Mouse (Mus musculus) inflammation-experienced regulatory T-cells, adult 6 months (primary cell): ENCODE measurements around the gene Ubac2. TPM values are rescaled to one million over a fixed set of nuclear protein-coding genes. Genes with fewer than 3 reads are reported as not detected.

Experiments
- ATAC-seq: one replicate; pipeline ENCODE4 v1.8.0; 2017
- polyA plus RNA-seq, 3 experiments: library from polyadenylated mRNA; unstranded; fragments of 100-300 nt; shearing (Covaris generic); gene quantifications; one replicate each; pipeline ENCODE4 v1.2.1; 2017

The Ubac2 gene
- polyA plus RNA-seq, 3 experiments from 2014 or later = 47.9 to 88.3 (median 78.9) TPM

GRCm38 (mm10) chr14:122010301-122010700 lies 131.9 kb downstream of the Ubac2 start:
- no peak for ATAC-seq

DNA sequence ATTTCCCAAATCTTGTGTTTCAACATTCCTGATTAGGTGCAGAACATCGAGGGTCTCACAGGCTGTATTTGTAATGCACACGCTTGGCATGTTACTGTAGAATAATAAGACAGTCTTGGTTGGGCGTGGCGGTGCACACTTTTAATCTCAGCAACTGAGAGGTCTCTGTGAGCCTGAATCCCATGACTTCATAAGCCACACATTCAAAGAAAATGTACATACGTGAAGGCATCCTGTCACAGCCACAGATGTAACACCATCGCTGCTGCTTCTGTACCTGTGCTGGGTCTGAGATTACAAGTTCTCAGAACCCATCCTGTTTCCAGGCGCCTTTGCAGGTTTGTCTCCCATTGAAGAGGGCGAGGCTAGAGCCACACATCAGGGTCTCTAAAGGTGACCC lies 133.3 kb downstream of the Ubac2 start:
- ATAC-seq = peak; percentile 37

GRCm38 (mm10) chr14:122012193-122012592 lies 133.8 kb downstream of the Ubac2 start:
- peak; percentile 13 for ATAC-seq

DNA sequence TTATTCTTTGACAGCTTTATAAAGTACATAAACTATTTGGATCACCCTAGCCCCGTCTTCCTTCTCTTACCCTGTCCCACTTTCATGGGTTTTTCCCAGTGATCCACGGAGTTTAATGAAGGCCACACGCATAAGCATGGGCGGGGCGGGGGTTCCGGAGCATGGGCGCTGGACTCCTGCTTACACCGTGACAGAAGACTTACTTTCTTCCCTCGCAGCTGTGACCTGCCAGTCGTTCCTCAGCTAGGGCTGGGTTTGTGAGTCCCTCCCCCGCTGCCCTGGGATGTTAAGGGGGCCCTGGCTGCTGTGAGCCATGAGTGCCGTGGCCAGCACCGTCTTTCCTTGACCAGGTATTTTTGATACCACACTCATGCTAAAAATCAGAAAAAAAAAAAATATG lies 134.4 kb downstream of the Ubac2 start:
- no peak for ATAC-seq

- no peak for ATAC-seq
Measured at GRCm38 (mm10) chr14:122013417-122013951, 135.1 kb downstream of the Ubac2 start.

DNA sequence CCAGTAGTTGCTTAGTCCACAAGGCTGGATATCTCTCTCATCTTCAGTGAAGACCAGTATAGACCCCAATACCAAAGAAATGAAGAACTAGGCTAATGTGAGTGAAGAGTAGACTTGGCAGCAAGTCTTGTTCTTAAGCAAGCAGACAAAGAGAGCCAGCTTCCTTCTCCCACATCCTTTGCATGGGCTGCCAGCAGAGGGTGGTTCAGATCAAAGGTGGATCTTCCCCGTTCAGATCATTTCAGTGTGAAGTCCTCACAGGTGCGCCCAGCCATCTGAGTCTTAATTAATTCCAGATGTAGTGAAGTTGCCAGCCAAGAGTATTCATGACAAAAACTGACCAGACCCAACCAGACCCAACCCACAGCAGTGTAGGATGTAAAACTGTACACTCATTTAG lies 139.5 kb downstream of the Ubac2 start:
- peak; percentile 30 for ATAC-seq

DNA sequence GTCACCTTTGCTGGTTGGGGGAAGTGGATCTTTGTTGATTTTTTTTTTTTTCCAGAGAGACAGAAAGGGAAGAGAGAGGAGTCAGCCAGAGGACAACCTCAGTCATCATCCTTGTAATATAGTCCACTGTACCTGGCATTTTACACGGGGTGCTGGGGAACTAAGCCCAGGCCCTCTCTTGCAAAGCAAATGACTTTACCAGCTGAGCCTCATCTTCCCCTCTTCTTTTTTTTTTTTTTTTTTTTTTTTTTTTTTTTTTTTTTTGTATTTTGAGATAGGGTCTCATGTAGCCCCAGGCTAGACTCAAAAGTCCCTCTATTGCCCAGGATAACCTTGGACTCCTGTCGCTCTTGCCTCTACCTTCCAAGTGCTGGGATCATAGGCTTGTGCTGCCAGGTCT lies 141.0 kb downstream of the Ubac2 start:
- ATAC-seq = no peak

GRCm38 (mm10) chr14:122020567-122020966 lies 142.1 kb downstream of the Ubac2 start:
- no peak for ATAC-seq

GRCm38 (mm10) chr14:122023054-122023453 lies 144.6 kb downstream of the Ubac2 start:
- no peak for ATAC-seq

DNA sequence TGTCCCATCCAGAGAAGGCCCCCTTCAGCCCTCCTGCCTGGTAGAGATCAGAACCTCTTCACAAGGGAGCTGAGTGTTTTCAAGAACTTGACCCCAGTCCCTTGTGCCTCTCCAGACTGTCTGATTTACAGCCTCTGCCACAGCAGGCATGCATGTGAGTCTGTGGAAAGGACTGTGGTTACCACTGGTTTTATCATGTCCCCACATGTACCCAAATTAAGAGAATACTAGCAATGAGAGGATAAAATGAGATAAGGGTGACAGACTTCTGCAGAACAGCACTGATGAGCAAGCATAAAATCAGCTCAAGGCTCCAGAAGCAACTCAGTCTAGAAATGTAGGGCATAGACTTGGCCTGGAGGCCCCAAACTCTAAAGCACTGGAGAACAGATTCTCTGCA lies 145.5 kb downstream of the Ubac2 start:
- ATAC-seq = no peak

- peak; percentile 66 for ATAC-seq
Measured at GRCm38 (mm10) chr14:122028926-122029745, 150.7 kb downstream of the Ubac2 start.

DNA sequence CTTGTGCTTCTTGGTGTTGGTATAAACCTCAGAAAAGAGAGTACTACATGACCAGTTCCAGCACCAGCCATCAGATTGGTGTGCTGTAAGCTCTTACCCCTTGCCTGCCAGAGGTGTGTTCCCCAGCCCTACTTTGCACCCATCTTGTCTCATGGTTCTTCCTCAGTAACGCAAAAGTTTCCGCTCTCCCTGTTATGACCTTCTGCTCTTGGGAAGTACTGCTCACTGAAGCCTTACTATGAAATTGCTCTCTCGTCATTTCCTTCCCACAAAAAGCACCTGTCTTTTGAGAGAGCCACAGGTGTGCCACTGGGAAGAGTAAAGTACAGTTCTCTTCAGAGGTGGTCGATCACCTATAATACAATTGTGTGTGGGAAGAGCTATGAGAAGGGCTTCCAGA lies 151.4 kb downstream of the Ubac2 start:
- ATAC-seq = no peak

- no peak for ATAC-seq
Measured at GRCm38 (mm10) chr14:122032045-122032444, 153.6 kb downstream of the Ubac2 start.

- no peak for ATAC-seq
Measured at GRCm38 (mm10) chr14:122034451-122034850, 156.0 kb downstream of the Ubac2 start, which contains the start of gene Timm8a2. TSS of gene Timm8a2 (plus strand) at chr14:122034674.

DNA sequence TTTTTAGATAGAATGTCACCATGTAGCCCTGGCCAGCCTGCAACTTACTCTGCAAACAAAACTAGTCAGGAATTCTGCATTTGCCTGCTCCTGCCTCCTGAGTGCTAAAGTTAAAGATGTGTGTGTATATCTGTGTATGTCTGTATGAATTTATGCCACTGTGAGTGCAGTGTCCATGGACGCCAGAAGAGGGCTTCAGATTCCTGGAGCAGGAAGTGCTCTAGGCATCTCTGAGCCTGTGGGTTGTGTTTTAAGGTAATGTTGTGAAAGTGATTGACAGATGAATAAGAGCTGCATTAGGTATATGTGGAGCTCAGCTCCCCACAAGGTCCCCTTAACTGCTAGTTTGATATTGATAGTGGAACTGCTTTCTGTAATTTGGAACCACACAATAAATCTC lies 156.8 kb downstream of the Ubac2 start:
- no peak for ATAC-seq

GRCm38 (mm10) chr14:122035860-122036259 lies 157.4 kb downstream of the Ubac2 start:
- ATAC-seq = peak; percentile 99

- no peak for ATAC-seq
Measured at GRCm38 (mm10) chr14:122038874-122039647, 160.6 kb downstream of the Ubac2 start.

DNA sequence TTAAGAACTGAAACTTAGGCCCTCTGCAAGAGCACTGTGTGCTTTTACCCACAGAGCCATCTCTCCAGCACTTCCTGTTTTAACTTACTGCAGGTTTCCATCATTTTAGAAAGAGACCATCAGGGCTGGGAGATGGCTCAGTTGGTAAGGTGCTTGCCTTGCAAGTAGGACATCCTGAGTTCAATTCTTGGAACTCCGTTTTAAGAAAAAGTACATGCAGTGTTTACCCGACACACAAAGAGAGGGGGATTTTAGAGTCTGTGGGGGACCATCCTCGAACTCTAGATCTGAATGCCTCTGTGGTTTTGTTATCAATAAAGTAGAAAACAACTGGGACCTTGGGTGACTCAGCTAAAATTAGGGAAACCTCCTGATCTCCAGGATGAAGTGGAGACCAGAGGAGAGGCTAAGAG lies 163.0 kb downstream of the Ubac2 start:
- ATAC-seq = peak; percentile 49

DNA sequence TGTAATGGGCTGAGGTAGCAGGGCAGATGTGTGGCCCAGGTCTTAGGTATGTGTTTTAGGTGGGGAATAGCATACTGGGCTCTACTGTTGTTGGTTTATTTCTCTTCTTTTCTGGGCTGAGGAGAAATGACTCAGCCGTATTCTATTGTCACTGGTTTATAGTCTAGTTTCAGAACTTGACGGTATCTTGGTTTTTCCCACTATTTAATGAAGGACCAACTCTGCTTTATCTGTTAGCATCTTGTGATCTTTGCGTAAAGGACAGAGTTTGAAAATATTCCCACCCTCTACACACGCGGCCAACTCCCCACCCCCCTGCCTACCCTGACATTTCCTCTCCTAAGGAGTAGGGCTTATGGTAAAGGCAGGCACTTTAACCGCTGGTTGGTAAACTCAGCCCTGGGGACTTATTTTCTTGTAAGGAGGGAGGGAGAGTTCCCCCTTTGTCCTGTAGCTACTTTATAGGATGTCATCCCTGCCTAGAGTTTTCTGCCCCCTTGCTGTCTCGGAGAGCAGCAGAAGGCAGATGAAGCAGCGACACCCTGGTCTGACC lies 163.8 kb downstream of the Ubac2 start:
- ATAC-seq = peak; percentile 30

DNA sequence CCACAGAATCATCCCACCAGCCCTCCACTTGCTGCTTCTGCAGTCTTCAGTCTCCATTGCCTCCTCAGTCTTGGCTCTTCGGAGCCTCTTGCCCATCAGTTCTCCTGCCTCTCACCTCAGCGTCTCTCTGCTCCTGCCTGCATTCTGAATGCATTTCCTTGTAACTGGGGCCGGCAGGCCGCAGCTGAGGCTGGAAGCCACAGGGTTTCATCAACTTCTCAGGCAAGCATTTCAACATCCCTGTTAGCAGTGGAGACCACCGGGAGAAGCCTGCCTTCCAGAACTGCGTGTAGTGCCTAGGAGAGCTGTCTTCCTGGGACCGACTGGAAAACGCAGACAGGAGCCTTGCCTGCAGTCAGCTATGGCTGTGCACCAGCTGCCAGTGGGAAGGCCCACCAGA lies 169.4 kb downstream of the Ubac2 start:
- no peak for ATAC-seq

DNA sequence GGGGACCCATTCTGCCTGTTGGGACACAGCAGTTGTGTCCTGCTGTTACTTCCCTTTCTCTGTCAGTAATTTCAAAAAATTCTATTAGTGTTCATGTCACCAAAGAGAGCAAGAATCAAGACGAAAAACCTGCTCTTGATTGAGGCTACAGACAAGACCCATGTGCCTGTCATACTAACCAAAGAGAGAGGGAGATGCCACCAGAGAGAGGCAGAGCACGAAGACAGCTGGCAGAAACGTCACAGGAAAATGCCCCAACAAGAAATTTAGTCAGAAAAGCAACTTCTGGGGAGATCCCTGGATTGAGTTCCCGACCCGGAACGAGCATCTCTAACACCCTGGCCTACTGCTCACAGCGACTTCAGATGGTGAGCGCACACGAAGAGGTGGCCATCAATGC lies 170.4 kb downstream of the Ubac2 start:
- ATAC-seq = no peak

GRCm38 (mm10) chr14:122052896-122053635 lies 174.6 kb downstream of the Ubac2 start:
- peak; percentile 63 for ATAC-seq
